Mouse (Mus musculus): ENCODE results near the gene Stk32b. TPM values are rescaled to one million over a fixed set of nuclear protein-coding genes. Genes with fewer than 3 reads are reported as not detected.
A peak's percentile ranks its signal among the peaks of the same experiment; 100 is the strongest.

The Stk32b gene
- total and polyA plus RNA-seq, 3 experiments: 0.29 to 0.88 (median 0.45) TPM

DNA sequence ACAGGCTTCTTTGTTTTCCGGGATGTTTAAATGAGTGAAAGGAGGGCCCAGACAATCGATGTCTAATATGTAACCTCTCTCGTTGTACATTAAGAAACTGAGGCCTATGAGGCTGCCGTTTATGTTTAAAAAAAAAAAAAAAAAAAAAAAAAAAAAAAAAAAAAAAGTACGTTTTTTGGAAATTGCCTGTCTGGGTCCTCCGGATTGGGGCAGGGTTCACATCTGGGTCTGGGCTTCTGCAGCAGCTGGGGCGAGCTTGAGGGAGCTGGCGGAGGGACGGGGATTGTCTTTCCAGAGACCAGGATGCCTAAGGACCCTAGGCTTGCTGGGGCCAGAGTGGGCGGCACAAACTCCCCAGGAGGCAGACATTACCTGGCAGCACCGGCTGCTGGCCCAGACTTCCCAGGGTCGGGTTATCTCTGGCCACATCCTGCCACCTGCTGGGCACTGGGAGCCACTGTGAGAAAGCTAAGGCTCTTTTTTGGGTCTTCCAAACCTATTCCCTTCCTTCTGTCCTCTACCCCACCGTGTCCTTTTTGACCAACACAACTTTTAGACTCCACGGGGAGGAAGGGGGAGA lies 503 bp upstream of the Stk32b start:
- Histone ChIP-seq H3K36me3 (ENCODE audit: control insufficient read depth, insufficient read depth, low read length) (no peaks in the 10 kb centered on the region), H3K4me1 (ENCODE audit: control insufficient read depth, insufficient read depth, low read length) (no peaks in the 10 kb centered on the region), H3K27me3 (ENCODE audit: control insufficient read depth, insufficient read depth, low read length) (peaks cover 3% of the 10 kb centered on the region; the same call in 1 of the 2 replicates), H3K4me3 (peak overlapping the region; percentile 19; the same call in 1 of the 2 replicates), H3K27ac (no peak overlapping the region), H3K9ac (ENCODE audit: low read depth, low read length) (no peak overlapping the region), H3K79me2 (replicated peaks; ENCODE audit: control insufficient read depth, insufficient read depth, low read length) (no peaks in the 10 kb centered on the region)
- TF ChIP-seq POLR2A (IDR thresholded peaks at IDR 0.05; ENCODE audit: insufficient read depth, low read depth, low read length) (no peak), CTCF (IDR thresholded peaks at IDR 0.05) (peak; percentile 76), EP300 (IDR thresholded peaks at IDR 0.05; ENCODE audit: insufficient read depth, low read depth, low read length) (0 out of 2 replicates have a peak, but pooled peaks have one; percentile 12)
- peak; percentile 33 to 50 for DNase-seq
- intact Hi-C loops (cut with DNase I): loop anchor here (1.0 kb wide), 2 partner anchors 255 to 419 kb away; no protein-coding TSS in a partner anchor
- 2% methylated on average over 14 of the region's 14 CpGs for WGBS

DNA sequence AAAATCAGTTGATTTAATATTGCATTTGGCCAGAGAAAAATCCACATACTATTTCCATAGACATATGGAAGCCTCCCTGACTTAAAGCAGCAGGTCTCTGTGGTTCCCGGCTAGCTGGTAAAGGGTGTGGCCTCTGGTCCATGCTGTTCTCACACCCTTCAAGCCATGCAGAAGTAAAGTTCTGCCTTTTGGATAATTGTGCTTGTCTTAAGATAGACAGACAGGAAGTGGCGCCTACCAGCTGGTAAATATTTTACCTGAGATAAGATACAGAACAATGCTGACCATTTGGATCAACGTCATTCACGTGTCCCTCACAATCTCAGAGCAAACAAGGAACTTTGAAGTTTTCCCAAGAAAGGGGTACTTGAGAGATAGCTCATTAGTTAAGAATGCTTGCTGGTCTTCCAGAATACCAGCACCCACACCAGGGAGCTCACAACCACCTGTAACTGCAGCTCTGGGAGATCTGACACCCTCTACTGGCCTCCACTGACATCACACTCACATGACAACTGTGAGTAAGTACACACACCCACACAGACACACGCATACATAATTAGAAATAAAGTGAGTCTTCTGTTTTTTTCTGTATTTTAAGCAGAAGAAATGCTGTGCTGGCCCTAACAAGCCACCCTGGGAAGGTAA lies 7.6 kb downstream of the Stk32b start:
- TF ChIP-seq CTCF (IDR thresholded peaks at IDR 0.05): no peak
- TF ChIP-seq EP300 (IDR thresholded peaks at IDR 0.05; ENCODE audit: insufficient read depth, low read depth, low read length): no peak
- no peak for TF ChIP-seq POLR2A (IDR thresholded peaks at IDR 0.05; ENCODE audit: insufficient read depth, low read depth, low read length)
- H3K27ac ChIP-seq: no peak overlapping the region
- no peak overlapping the region for H3K9ac ChIP-seq (ENCODE audit: low read depth, low read length)
- WGBS: 71% methylated on average over 5 of the region's 5 CpGs
- no peak overlapping the region for H3K4me3 ChIP-seq
- DNase-seq: no peak
- no peaks in the 10 kb centered on the region for H3K36me3 ChIP-seq (ENCODE audit: control insufficient read depth, insufficient read depth, low read length)
- H3K4me1 ChIP-seq (ENCODE audit: control insufficient read depth, insufficient read depth, low read length): no peaks in the 10 kb centered on the region
- intact Hi-C loops (cut with DNase I): no loop called here
- no peaks in the 10 kb centered on the region for H3K27me3 ChIP-seq (ENCODE audit: control insufficient read depth, insufficient read depth, low read length)
- no peaks in the 10 kb centered on the region for H3K79me2 ChIP-seq (replicated peaks; ENCODE audit: control insufficient read depth, insufficient read depth, low read length)

DNA sequence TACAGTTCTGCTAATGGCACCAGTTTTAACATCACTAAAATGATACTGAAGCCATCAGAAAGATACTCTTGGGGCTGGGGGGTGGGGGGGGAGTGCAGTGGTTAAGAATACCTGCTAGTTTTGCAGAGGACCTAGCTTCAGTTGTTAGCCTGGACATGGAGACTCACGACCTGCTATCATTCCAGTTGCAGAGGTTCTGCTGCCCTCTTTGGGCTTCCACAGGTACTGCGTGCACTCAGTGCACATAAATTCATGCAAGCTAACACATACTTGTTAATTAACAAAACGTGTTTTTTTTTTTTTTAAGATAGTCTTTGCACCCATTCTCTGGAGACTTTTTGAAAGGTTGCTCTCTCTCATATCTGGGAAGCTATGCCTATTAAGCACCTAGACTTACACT lies 8.8 kb downstream of the Stk32b start:
- no peak overlapping the region for H3K27ac ChIP-seq
- no peaks in the 10 kb centered on the region for H3K27me3 ChIP-seq (ENCODE audit: control insufficient read depth, insufficient read depth, low read length)
- H3K79me2 ChIP-seq (replicated peaks; ENCODE audit: control insufficient read depth, insufficient read depth, low read length): no peaks in the 10 kb centered on the region
- no peak overlapping the region for H3K4me3 ChIP-seq
- no peak for TF ChIP-seq EP300 (IDR thresholded peaks at IDR 0.05; ENCODE audit: insufficient read depth, low read depth, low read length)
- TF ChIP-seq POLR2A (IDR thresholded peaks at IDR 0.05; ENCODE audit: insufficient read depth, low read depth, low read length): no peak
- TF ChIP-seq CTCF (IDR thresholded peaks at IDR 0.05): peak; percentile 46
- no peak for DNase-seq
- 65% methylated on average over 3 of the region's 3 CpGs for WGBS
- intact Hi-C loops (cut with DNase I): no loop called here
- no peak overlapping the region for H3K9ac ChIP-seq (ENCODE audit: low read depth, low read length)
- no peaks in the 10 kb centered on the region for H3K4me1 ChIP-seq (ENCODE audit: control insufficient read depth, insufficient read depth, low read length)
- H3K36me3 ChIP-seq (ENCODE audit: control insufficient read depth, insufficient read depth, low read length): no peaks in the 10 kb centered on the region

DNA sequence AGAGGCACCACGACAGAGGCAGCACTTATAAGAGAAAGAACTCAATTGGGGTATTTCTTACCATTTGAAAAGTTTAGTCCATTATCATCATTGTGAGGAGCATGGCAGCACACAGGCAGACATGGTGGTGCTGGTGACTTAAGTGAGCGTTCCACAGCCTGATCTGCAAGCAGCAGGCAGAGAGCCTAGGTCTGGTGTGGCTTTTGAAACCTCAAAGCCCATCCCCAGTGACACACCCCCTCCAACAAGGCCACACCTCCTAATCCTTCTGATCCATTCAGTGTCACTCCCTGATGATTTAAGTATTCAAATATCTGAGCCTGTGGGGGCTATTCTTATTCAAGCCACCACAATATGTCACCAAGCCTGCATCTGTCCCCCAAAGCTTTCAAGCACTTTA lies 12.0 kb downstream of the Stk32b start:
- WGBS: 65% methylated on average over 2 of the region's 2 CpGs
- Histone ChIP-seq H3K9ac (ENCODE audit: low read depth, low read length) (no peak overlapping the region), H3K4me3 (no peak overlapping the region), H3K27me3 (ENCODE audit: control insufficient read depth, insufficient read depth, low read length) (no peaks in the 10 kb centered on the region), H3K27ac (no peak overlapping the region), H3K4me1 (ENCODE audit: control insufficient read depth, insufficient read depth, low read length) (no peaks in the 10 kb centered on the region), H3K79me2 (replicated peaks; ENCODE audit: control insufficient read depth, insufficient read depth, low read length) (no peaks in the 10 kb centered on the region), H3K36me3 (ENCODE audit: control insufficient read depth, insufficient read depth, low read length) (no peaks in the 10 kb centered on the region)
- DNase-seq: no peak
- TF ChIP-seq CTCF (IDR thresholded peaks at IDR 0.05) (no peak), EP300 (IDR thresholded peaks at IDR 0.05; ENCODE audit: insufficient read depth, low read depth, low read length) (no peak), POLR2A (IDR thresholded peaks at IDR 0.05; ENCODE audit: insufficient read depth, low read depth, low read length) (no peak)
- intact Hi-C loops (cut with DNase I): no loop called here

DNA sequence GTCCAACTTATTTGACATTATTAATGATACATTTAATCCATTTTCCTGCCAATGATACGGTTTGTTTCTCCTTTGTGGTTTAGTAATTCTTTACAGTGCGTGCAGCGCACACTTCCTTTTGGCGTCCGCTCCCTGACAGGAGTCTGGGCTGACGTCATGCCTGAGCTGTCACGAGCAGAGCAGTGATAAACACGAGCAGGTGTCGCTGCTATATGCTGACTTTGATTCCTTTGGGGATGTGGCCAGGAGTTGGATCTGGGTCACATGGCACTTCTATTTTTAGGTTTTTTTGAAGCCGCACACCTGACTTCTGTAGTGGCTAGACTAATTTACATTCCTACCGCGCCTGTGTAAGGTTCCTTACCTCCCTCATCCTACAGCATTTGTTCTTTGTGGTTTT lies 17.2 kb downstream of the Stk32b start:
- Histone ChIP-seq H3K9ac (ENCODE audit: low read depth, low read length) (no peak overlapping the region), H3K27ac (no peak overlapping the region), H3K79me2 (replicated peaks; ENCODE audit: control insufficient read depth, insufficient read depth, low read length) (no peaks in the 10 kb centered on the region), H3K27me3 (ENCODE audit: control insufficient read depth, insufficient read depth, low read length) (no peaks in the 10 kb centered on the region), H3K4me3 (no peak overlapping the region), H3K4me1 (ENCODE audit: control insufficient read depth, insufficient read depth, low read length) (no peaks in the 10 kb centered on the region), H3K36me3 (ENCODE audit: control insufficient read depth, insufficient read depth, low read length) (no peaks in the 10 kb centered on the region)
- DNase-seq: peak in 1 of 2 experiments; percentile 26
- WGBS: 58% methylated on average over 12 of the region's 12 CpGs
- intact Hi-C loops (cut with DNase I): no loop called here
- TF ChIP-seq EP300 (IDR thresholded peaks at IDR 0.05; ENCODE audit: insufficient read depth, low read depth, low read length) (no peak), POLR2A (IDR thresholded peaks at IDR 0.05; ENCODE audit: insufficient read depth, low read depth, low read length) (no peak), CTCF (IDR thresholded peaks at IDR 0.05) (no peak)

DNA sequence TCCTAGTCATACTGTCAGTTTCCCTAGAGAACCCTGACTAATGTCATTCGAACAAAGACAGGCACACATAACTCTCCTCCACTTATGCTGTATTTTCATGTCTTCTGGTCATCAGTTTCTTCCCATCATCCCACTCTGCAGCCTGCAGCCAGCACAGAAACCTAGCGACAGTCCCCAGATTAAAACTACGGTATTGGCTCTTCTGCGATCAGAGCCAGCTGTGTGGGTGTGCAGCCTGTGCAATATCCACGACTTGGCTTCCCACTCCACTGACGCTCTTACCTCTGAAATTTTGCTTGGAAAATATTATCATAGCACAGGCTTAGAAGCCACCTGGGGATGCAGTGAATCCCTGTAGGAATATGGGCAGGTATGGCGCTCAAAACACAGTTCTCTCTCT lies 19.7 kb downstream of the Stk32b start:
- Histone ChIP-seq H3K4me3 (no peak overlapping the region), H3K4me1 (ENCODE audit: control insufficient read depth, insufficient read depth, low read length) (no peaks in the 10 kb centered on the region), H3K36me3 (ENCODE audit: control insufficient read depth, insufficient read depth, low read length) (no peaks in the 10 kb centered on the region), H3K27ac (no peak overlapping the region), H3K27me3 (ENCODE audit: control insufficient read depth, insufficient read depth, low read length) (no peaks in the 10 kb centered on the region), H3K79me2 (replicated peaks; ENCODE audit: control insufficient read depth, insufficient read depth, low read length) (no peaks in the 10 kb centered on the region), H3K9ac (ENCODE audit: low read depth, low read length) (no peak overlapping the region)
- intact Hi-C loops (cut with DNase I): no loop called here
- no peak for TF ChIP-seq POLR2A (IDR thresholded peaks at IDR 0.05; ENCODE audit: insufficient read depth, low read depth, low read length)
- TF ChIP-seq EP300 (IDR thresholded peaks at IDR 0.05; ENCODE audit: insufficient read depth, low read depth, low read length): no peak
- no peak for TF ChIP-seq CTCF (IDR thresholded peaks at IDR 0.05)
- WGBS: 78% methylated on average over 7 of the region's 7 CpGs
- DNase-seq: no peak
